Mouse (Mus musculus): ENCODE data around the gene Ccdc27.

Ccdc27 gene

GRCm38 (mm10) chr4:154015476-154015875 is 27.0 kb downstream of the Ccdc27 start:
- no peaks in the 10 kb centered on the region for H3K27me3 ChIP-seq (ENCODE audit: control insufficient read depth, insufficient read depth, low read length, poor library complexity, severe bottlenecking)
- H3K36me3 ChIP-seq (ENCODE audit: control insufficient read depth, insufficient read depth, low read length, poor library complexity, severe bottlenecking), result no peaks in the 10 kb centered on the region; the same call in 1 of the 2 replicates
- no peak for DNase-seq (ENCODE audit: low read depth, low spot score)

GRCm38 (mm10) chr4:154012132-154012882 is 30.2 kb downstream of the Ccdc27 start:
- DNase-seq (ENCODE audit: low read depth, low spot score), result peak; percentile 26
- no peaks in the 10 kb centered on the region for H3K27me3 ChIP-seq (ENCODE audit: control insufficient read depth, insufficient read depth, low read length, poor library complexity, severe bottlenecking)
- H3K36me3 ChIP-seq (ENCODE audit: control insufficient read depth, insufficient read depth, low read length, poor library complexity, severe bottlenecking), result no peaks in the 10 kb centered on the region; the same call in 1 of the 2 replicates

DNA sequence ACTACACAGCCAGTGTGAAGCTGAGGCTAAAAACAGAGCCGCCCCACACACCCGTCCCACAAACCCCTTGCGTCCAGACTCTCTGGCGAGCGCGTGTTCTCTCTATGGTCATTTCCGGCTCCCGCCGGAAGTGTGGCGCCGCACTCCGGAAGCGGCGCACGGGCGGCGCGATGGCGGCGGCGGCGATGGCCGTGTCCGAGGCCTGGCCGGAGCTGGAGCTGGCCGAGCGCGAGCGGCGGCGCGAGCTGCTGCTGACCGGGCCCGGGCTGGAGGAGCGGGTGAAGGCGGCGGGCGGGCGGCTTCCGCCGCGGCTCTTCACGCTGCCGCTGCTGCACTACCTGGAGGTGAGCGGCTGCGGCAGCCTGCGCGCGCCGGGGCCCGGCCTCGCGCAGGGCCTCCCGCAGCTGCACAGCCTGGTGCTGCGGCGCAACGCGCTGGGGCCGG is 30.8 kb downstream of the Ccdc27 start, which contains the start of gene Lrrc47:
Lrrc47 (plus strand) TSS at position 86 of the 444 bp plus-strand sequence.
- H3K27me3 ChIP-seq (ENCODE audit: control insufficient read depth, insufficient read depth, low read length, poor library complexity, severe bottlenecking), result no peaks in the 10 kb centered on the region
- peak; percentile 83 for DNase-seq (ENCODE audit: low read depth, low spot score)

DNA sequence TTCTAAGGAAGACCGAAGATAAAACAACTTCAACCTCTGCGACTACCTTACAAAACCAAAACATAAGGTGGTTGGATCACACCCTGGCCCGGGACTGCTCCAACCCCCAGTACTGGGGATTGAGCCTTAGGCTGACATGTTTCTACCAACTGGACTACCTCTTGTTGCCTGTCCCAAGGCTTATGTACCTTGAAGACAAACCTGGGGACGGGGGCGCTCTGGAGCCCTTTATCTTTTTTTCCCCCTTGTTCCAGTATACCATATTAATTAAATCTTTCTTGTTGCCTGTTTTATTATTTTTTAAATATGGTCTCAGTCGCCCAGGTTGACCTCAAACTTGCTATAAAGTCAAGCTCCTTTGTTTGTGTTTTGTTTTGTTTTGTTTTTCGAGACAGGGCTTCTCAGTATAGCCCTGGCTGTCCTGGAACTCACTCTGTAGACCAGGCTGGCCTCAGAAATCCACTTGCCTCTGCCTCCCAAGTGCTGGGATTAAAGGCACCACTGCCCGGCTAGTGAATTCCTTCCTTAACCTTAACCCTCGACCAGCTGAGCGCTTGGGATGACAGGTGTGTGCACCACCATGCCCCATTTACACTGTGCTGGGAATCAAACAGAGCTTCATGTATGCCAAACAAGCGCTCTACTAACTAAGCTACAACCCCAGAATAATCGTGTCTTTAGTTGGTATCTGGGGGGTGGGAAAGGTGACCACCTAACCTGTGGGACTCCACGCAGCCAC is 31.4 kb downstream of the Ccdc27 start:
- no peaks in the 10 kb centered on the region for H3K27me3 ChIP-seq (ENCODE audit: control insufficient read depth, insufficient read depth, low read length, poor library complexity, severe bottlenecking)
- H3K36me3 ChIP-seq (ENCODE audit: control insufficient read depth, insufficient read depth, low read length, poor library complexity, severe bottlenecking), result peaks cover 1% of the 10 kb centered on the region
- DNase-seq (ENCODE audit: low read depth, low spot score), result no peak

More for the DNA sequence above, 30.8 kb downstream of the Ccdc27 start, which contains the start of gene Lrrc47:
- no peaks in the 10 kb centered on the region; the same call in 1 of the 2 replicates for H3K36me3 ChIP-seq (ENCODE audit: control insufficient read depth, insufficient read depth, low read length, poor library complexity, severe bottlenecking)

GRCm38 (mm10) chr4:154007759-154008158 is 34.7 kb downstream of the Ccdc27 start:
- Histone ChIP-seq H3K27me3 (ENCODE audit: control insufficient read depth, insufficient read depth, low read length, poor library complexity, severe bottlenecking) (no peaks in the 10 kb centered on the region), H3K36me3 (ENCODE audit: control insufficient read depth, insufficient read depth, low read length, poor library complexity, severe bottlenecking) (peaks cover 2% of the 10 kb centered on the region)
- no peak for DNase-seq (ENCODE audit: low read depth, low spot score)

GRCm38 (mm10) chr4:154006264-154006663 is 36.2 kb downstream of the Ccdc27 start:
- Histone ChIP-seq H3K36me3 (ENCODE audit: control insufficient read depth, insufficient read depth, low read length, poor library complexity, severe bottlenecking) (peaks cover 3% of the 10 kb centered on the region), H3K27me3 (ENCODE audit: control insufficient read depth, insufficient read depth, low read length, poor library complexity, severe bottlenecking) (no peaks in the 10 kb centered on the region)

DNA sequence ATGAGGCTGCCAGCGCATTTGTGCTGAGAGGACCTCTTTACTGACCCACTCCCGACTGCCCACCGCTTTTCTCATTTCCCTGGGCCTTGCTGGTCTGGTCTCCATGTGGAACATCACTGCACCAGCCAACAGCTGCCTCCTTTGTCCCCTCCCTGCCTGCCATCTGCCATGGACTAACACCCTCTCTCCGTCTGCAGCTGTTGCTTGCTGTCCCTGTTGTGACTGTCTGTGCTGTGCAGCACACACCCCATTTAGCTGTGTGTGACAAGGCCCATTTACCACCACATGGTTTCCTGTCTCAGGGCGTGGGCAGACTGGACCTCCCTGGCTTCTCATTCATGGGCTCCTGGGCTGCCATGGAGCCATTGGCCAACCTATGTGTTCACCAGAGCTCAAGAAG is 37.0 kb downstream of the Ccdc27 start:
- Histone ChIP-seq H3K27me3 (ENCODE audit: control insufficient read depth, insufficient read depth, low read length, poor library complexity, severe bottlenecking) (no peaks in the 10 kb centered on the region), H3K36me3 (ENCODE audit: control insufficient read depth, insufficient read depth, low read length, poor library complexity, severe bottlenecking) (peaks cover 3% of the 10 kb centered on the region)
- DNase-seq (ENCODE audit: low read depth, low spot score), result no peak

More at GRCm38 (mm10) chr4:154006264-154006663, 36.2 kb downstream of the Ccdc27 start:
- no peak for DNase-seq (ENCODE audit: low read depth, low spot score)

DNA sequence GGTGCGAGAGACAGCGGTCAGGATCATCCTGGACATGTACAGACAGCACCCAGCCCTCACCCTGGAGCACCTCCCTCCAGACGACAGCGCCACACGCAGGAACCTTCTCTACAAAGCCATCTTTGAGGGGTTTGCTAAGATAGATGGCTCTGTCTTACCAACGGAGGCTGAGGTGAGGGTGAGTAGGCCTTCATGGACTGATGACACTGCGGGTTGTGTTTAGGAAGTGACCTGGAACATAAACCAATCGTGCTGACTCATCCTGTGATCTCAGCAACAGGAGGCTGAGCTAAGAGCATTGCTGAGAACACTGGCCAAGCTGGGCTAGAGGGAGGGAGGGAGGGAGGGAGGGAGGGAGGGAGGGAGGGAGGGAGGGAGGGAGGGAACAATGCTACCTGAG is 49.0 kb downstream of the Ccdc27 start:
- DNase-seq (ENCODE audit: low read depth, low spot score), result no peak
- Histone ChIP-seq H3K27me3 (ENCODE audit: control insufficient read depth, insufficient read depth, low read length, poor library complexity, severe bottlenecking) (no peaks in the 10 kb centered on the region), H3K36me3 (ENCODE audit: control insufficient read depth, insufficient read depth, low read length, poor library complexity, severe bottlenecking) (peaks cover 7% of the 10 kb centered on the region)

DNA sequence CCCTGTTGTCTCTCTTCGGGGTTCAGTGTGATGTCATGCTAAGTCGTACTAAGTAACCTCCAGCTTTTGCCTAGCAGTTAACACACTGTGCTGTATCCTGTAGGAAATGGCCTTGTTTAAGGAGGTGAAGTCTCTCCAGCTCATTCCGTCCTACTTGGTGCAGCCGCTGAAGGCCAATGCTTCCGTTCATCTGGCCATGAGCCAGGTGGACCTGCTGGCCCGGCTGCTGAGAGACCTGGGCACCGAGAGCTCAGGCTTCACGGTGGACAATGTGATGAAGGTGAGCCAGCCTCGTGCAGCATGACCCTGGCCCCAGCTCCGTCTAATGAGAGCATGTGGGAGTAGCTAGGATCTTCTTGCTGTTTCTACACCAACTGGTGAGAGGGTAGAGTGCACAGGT is 49.8 kb downstream of the Ccdc27 start:
- Histone ChIP-seq H3K36me3 (ENCODE audit: control insufficient read depth, insufficient read depth, low read length, poor library complexity, severe bottlenecking) (peaks cover 8% of the 10 kb centered on the region), H3K27me3 (ENCODE audit: control insufficient read depth, insufficient read depth, low read length, poor library complexity, severe bottlenecking) (no peaks in the 10 kb centered on the region)
- DNase-seq (ENCODE audit: low read depth, low spot score), result no peak

DNA sequence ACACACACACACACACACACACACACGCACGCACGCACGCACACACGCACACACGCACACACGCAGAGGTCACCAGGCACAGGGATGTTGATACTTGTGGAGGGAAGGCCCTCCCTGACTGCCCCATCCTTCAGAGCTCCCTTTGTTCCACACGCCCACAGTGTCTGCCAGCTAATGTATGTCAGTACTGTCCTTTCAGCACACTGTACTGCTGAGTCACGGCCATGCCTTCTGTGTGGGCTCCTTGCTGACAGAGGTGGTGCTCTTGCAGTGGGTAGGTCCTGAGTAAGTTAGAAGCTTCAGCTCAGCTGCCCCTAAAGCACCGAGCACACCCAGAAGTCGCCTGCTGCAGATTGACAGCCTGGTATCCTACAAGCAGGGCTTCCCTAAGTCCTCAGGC is 62.0 kb downstream of the Ccdc27 start:
- no peak for DNase-seq (ENCODE audit: low read depth, low spot score)
- Histone ChIP-seq H3K27me3 (ENCODE audit: control insufficient read depth, insufficient read depth, low read length, poor library complexity, severe bottlenecking) (no peaks in the 10 kb centered on the region), H3K36me3 (ENCODE audit: control insufficient read depth, insufficient read depth, low read length, poor library complexity, severe bottlenecking) (peaks cover 7% of the 10 kb centered on the region)

DNA sequence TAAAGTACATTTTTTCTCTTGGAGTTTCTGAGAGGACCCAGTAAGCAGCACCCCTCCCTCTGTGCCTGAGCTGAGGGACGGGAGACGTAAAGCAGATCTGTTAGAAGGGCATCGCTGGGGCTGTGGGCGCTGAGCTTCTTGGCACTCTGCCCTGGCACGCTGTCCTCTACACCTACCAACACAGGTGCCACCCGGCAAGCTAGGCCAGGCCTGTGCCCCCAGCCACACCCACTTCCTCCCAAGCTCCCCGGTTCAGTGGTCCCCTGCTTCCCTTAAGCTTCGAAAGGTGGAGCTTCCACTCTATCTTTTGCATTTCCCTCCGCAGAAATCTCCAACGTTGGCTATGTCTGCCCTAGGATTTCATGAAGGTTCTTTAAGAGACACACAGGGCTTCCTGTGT is 63.2 kb downstream of the Ccdc27 start:
- H3K27me3 ChIP-seq (ENCODE audit: control insufficient read depth, insufficient read depth, low read length, poor library complexity, severe bottlenecking), result no peaks in the 10 kb centered on the region
- DNase-seq (ENCODE audit: low read depth, low spot score), result peak; percentile 60
- peaks cover 5% of the 10 kb centered on the region; the same call in 1 of the 2 replicates for H3K36me3 ChIP-seq (ENCODE audit: control insufficient read depth, insufficient read depth, low read length, poor library complexity, severe bottlenecking)
